In genomic region chr7:112595226-112595850, GRCm38 (mm10) we compare ENCODE assay signal across 7 mouse cellular contexts.
A peak's percentile ranks its signal among the peaks of the same experiment; 100 is the strongest.
DNase-seq lines count a peak whose midpoint lies in the region; ATAC-seq and TF ChIP-seq lines count a peak whose summit lies in the region.

No protein-coding gene starts in this region.

- no peak for TF ChIP-seq CTCF in liver, adult 2 months (IDR thresholded peaks at IDR 0.05; ENCODE audit: low read depth, low read length)

- WGBS in liver, adult 2 months, result 70% methylated on average over 6 of the region's 6 CpGs
- WGBS in embryonic facial prominence, embryonic 10.5 days, result 70% methylated on average over 6 of the region's 6 CpGs
- WGBS in kidney, embryonic 16.5 days, result 53% methylated on average over 6 of the region's 6 CpGs

- DNase-seq in liver, adult 2 months (ENCODE audit: extremely low read depth, low read depth, low spot score), result peak; percentile 23
- no peak for DNase-seq in liver
- DNase-seq in embryonic facial prominence, embryonic 10.5 days (ENCODE audit: low spot score), result no peak
- DNase-seq in mesoderm, embryonic 11.5 days (ENCODE audit: low read depth, low spot score), result peak; percentile 24
- no peak for DNase-seq in right cerebral cortex, postnatal 10 days (ENCODE audit: low spot score in 2 of 2)

- H3K27me3 ChIP-seq in liver, adult 2 months (ENCODE audit: control insufficient read depth, insufficient read depth, low read length), result no peaks in the 10 kb centered on the region
- H3K27me3 ChIP-seq in embryonic facial prominence, embryonic 10.5 days (replicated peaks; ENCODE audit: low read depth, poor library complexity, severe bottlenecking), result no peaks in the 10 kb centered on the region
- no peaks in the 10 kb centered on the region for H3K27me3 ChIP-seq in kidney, embryonic 16.5 days (ENCODE audit: insufficient read depth, low read length)

- no peak overlapping the region for H3K4me3 ChIP-seq in liver, adult 2 months (ENCODE audit: insufficient read depth, low read depth, low read length)
- no peak overlapping the region for H3K4me3 ChIP-seq in embryonic facial prominence, embryonic 10.5 days
- no peak overlapping the region for H3K4me3 ChIP-seq in kidney, embryonic 16.5 days (ENCODE audit: low read length)

- H3K4me2 ChIP-seq in kidney, embryonic 16.5 days (replicated peaks; ENCODE audit: low read depth, low read length), result no peak overlapping the region

- H3K79me2 ChIP-seq in liver, adult 2 months (ENCODE audit: control insufficient read depth, insufficient read depth, low read length), result no peaks in the 10 kb centered on the region

- no peaks in the 10 kb centered on the region; the same call in 1 of the 2 replicates for H3K4me1 ChIP-seq in liver, adult 2 months (ENCODE audit: control insufficient read depth, insufficient read depth, low read length)
- peaks cover 24% of the 10 kb centered on the region for H3K4me1 ChIP-seq in embryonic facial prominence, embryonic 10.5 days
- H3K4me1 ChIP-seq in kidney, embryonic 16.5 days (ENCODE audit: insufficient read depth, low read length), result peaks cover 3% of the 10 kb centered on the region; the same call in 1 of the 2 replicates

- no peak overlapping the region for H3K27ac ChIP-seq in liver, adult 2 months (replicated peaks; ENCODE audit: insufficient read depth, low read depth, low read length)
- peak overlapping the region; percentile 26; the same call in 1 of the 2 replicates for H3K27ac ChIP-seq in embryonic facial prominence, embryonic 10.5 days (replicated peaks)
- H3K27ac ChIP-seq in kidney, embryonic 16.5 days (ENCODE audit: low read length), result 0 out of 2 replicates have a peak overlapping the region, but pooled peaks have one; percentile 1

- ATAC-seq in kidney, embryonic 16.5 days (ENCODE audit: low FRiP score, low TSS enrichment), result peak; percentile 66; the same call in 1 of the 2 replicates
- no peak for ATAC-seq in granulocyte monocyte progenitor cell, adult 5-6 weeks (replicated peaks; ENCODE audit: poor library complexity, severe bottlenecking)

- no peak for TF ChIP-seq POLR2A in liver, adult 2 months (IDR thresholded peaks at IDR 0.05; ENCODE audit: extremely low read depth, insufficient read depth, low read length)

- H3K9me3 ChIP-seq in embryonic facial prominence, embryonic 10.5 days, result no peaks in the 10 kb centered on the region
- no peaks in the 10 kb centered on the region for H3K9me3 ChIP-seq in kidney, embryonic 16.5 days (ENCODE audit: low read length)

- H3K9ac ChIP-seq in liver, adult 2 months (ENCODE audit: low read depth, low read length), result no peak overlapping the region
- no peak overlapping the region for H3K9ac ChIP-seq in kidney, embryonic 16.5 days (replicated peaks; ENCODE audit: low read length)

- H3K36me3 ChIP-seq in liver, adult 2 months (ENCODE audit: control insufficient read depth, insufficient read depth, low read length), result no peaks in the 10 kb centered on the region
- H3K36me3 ChIP-seq in embryonic facial prominence, embryonic 10.5 days (replicated peaks), result no peaks in the 10 kb centered on the region
- H3K36me3 ChIP-seq in kidney, embryonic 16.5 days (ENCODE audit: insufficient read depth, low read length), result no peaks in the 10 kb centered on the region

Comparison
In these comparisons a context has a peak if more than half of its experiments do, and no peak if none do; other contexts are left out.
1. DNase-seq: peak in liver, adult 2 months (single experiment) and mesoderm, embryonic 11.5 days (single experiment); none in liver (single experiment), embryonic facial prominence, embryonic 10.5 days (single experiment) and right cerebral cortex, postnatal 10 days (0 of 2).